ENCODE assay signal across 31 mouse cellular contexts in genomic region chr11:21162093-21162492, GRCm38 (mm10).
A peak's percentile ranks its signal among the peaks of the same experiment; 100 is the strongest.
DNase-seq lines count a peak whose midpoint lies in the region; ATAC-seq lines count a peak whose summit lies in the region.
"Had no signal": no experiment of that assay in that cellular context is flagged by ENCODE, and none has a peak within 500 bp of the region (broad histone marks: within the 10 kb centered on the region; RNA-seq: fewer than 3 reads in every experiment).

No protein-coding gene starts in this region.

- peak overlapping the region; percentile 41; the same call in 1 of the 2 replicates for H3K27ac ChIP-seq in embryonic facial prominence, embryonic 12.5 days
- no peak overlapping the region for H3K27ac ChIP-seq in embryonic facial prominence, embryonic 10.5 days (replicated peaks)
- H3K27ac ChIP-seq in neural tube, embryonic 13.5 days (replicated peaks): 0 out of 2 replicates have a peak overlapping the region, but pooled peaks have one; percentile 33
- no peak overlapping the region for H3K27ac ChIP-seq in neural tube, embryonic 15.5 days (replicated peaks)
- no peak overlapping the region for H3K27ac ChIP-seq in hindbrain, embryonic 13.5 days
- H3K27ac ChIP-seq: hindbrain, embryonic 10.5 days; kidney, embryonic 15.5 days; left cerebral cortex, adult 2 months; liver, embryonic 14.5 days; macrophage; stomach, embryonic 15.5 days had no signal

- H3K27me3 ChIP-seq in embryonic facial prominence, embryonic 12.5 days: no peaks in the 10 kb centered on the region
- no peaks in the 10 kb centered on the region for H3K27me3 ChIP-seq in embryonic facial prominence, embryonic 10.5 days (replicated peaks; ENCODE audit: low read depth, poor library complexity, severe bottlenecking)
- H3K27me3 ChIP-seq in neural tube, embryonic 13.5 days: no peaks in the 10 kb centered on the region
- no peaks in the 10 kb centered on the region for H3K27me3 ChIP-seq in neural tube, embryonic 15.5 days (replicated peaks)
- H3K27me3 ChIP-seq in hindbrain, embryonic 13.5 days: no peaks in the 10 kb centered on the region
- H3K27me3 ChIP-seq: CH12.LX; heart, embryonic 13.5 days; kidney, embryonic 15.5 days; stomach, embryonic 15.5 days had no signal

- H3K4me2 ChIP-seq in embryonic facial prominence, embryonic 12.5 days (replicated peaks): no peak overlapping the region
- H3K4me2 ChIP-seq in neural tube, embryonic 13.5 days: no peak overlapping the region
- no peak overlapping the region for H3K4me2 ChIP-seq in neural tube, embryonic 15.5 days
- H3K4me2 ChIP-seq in hindbrain, embryonic 13.5 days: no peak overlapping the region
- H3K4me2 ChIP-seq: heart, embryonic 13.5 days; kidney, embryonic 15.5 days; stomach, embryonic 15.5 days had no signal

- no peak for ATAC-seq in embryonic facial prominence, embryonic 12.5 days (ENCODE audit: insufficient number of reproducible peaks, insufficient read depth, low FRiP score, low TSS enrichment)
- ATAC-seq in neural tube, embryonic 13.5 days (ENCODE audit: low read depth): no peak
- ATAC-seq in neural tube, embryonic 15.5 days (ENCODE audit: low FRiP score): no peak
- no peak for ATAC-seq in hindbrain, embryonic 13.5 days (ENCODE audit: low FRiP score)
- ATAC-seq: activated CD4-positive, CD25-positive, alpha-beta regulatory T cell, adult 4 months; hindbrain, embryonic 16.5 days had no signal

- no peaks in the 10 kb centered on the region for H3K9me3 ChIP-seq in embryonic facial prominence, embryonic 12.5 days
- H3K9me3 ChIP-seq in embryonic facial prominence, embryonic 10.5 days: no peaks in the 10 kb centered on the region
- H3K9me3 ChIP-seq in neural tube, embryonic 13.5 days: no peaks in the 10 kb centered on the region
- no peaks in the 10 kb centered on the region for H3K9me3 ChIP-seq in neural tube, embryonic 15.5 days (replicated peaks)
- H3K9me3 ChIP-seq in hindbrain, embryonic 13.5 days: no peaks in the 10 kb centered on the region
- H3K9me3 ChIP-seq: heart, embryonic 13.5 days; hindbrain, embryonic 10.5 days; kidney, embryonic 15.5 days; stomach, embryonic 15.5 days had no signal

- no peak for DNase-seq in embryonic facial prominence, embryonic 10.5 days (ENCODE audit: low spot score)
- peak; percentile 35 for DNase-seq in layer of hippocampus, adult 11-12 months (ENCODE audit: low spot score)
- DNase-seq in layer of hippocampus, postnatal 25 days (ENCODE audit: extremely low spot score in 1 of 2, low spot score in 1 of 2): no peak
- DNase-seq: adrenal gland, adult 2 months; adrenal gland, postnatal 36 days; cerebellum, adult 8-10 months; cerebellum, postnatal 25 days; heart, postnatal 10 days; kidney, adult 18-20 months; kidney, postnatal 25 days; left cerebral cortex, postnatal 4 days; liver; lung, adult 2 months; lung, postnatal 10 days; midbrain, embryonic 14.5 days; right cerebral cortex, postnatal 14 days had no signal

- H3K36me3 ChIP-seq in embryonic facial prominence, embryonic 12.5 days: no peaks in the 10 kb centered on the region
- no peaks in the 10 kb centered on the region for H3K36me3 ChIP-seq in embryonic facial prominence, embryonic 10.5 days (replicated peaks)
- H3K36me3 ChIP-seq in neural tube, embryonic 13.5 days: no peaks in the 10 kb centered on the region
- H3K36me3 ChIP-seq in neural tube, embryonic 15.5 days: no peaks in the 10 kb centered on the region
- no peaks in the 10 kb centered on the region for H3K36me3 ChIP-seq in hindbrain, embryonic 13.5 days
- H3K36me3 ChIP-seq: heart, embryonic 13.5 days; hindbrain, embryonic 10.5 days; kidney, embryonic 15.5 days; stomach, embryonic 15.5 days had no signal

- peaks cover 11% of the 10 kb centered on the region; the same call in 1 of the 2 replicates for H3K4me1 ChIP-seq in embryonic facial prominence, embryonic 12.5 days
- H3K4me1 ChIP-seq in embryonic facial prominence, embryonic 10.5 days: peaks cover 26% of the 10 kb centered on the region
- peaks cover 11% of the 10 kb centered on the region for H3K4me1 ChIP-seq in neural tube, embryonic 13.5 days (replicated peaks)
- peaks cover 8% of the 10 kb centered on the region for H3K4me1 ChIP-seq in neural tube, embryonic 15.5 days
- H3K4me1 ChIP-seq in hindbrain, embryonic 13.5 days (replicated peaks): peaks cover 19% of the 10 kb centered on the region
- H3K4me1 ChIP-seq: stomach, embryonic 15.5 days had no signal

- no peak overlapping the region for H3K9ac ChIP-seq in embryonic facial prominence, embryonic 12.5 days
- H3K9ac ChIP-seq in neural tube, embryonic 13.5 days: no peak overlapping the region
- H3K9ac ChIP-seq in neural tube, embryonic 15.5 days (replicated peaks): no peak overlapping the region
- H3K9ac ChIP-seq in hindbrain, embryonic 13.5 days: no peak overlapping the region
- H3K9ac ChIP-seq: heart, embryonic 13.5 days; kidney, embryonic 15.5 days; liver, embryonic 14.5 days; stomach, embryonic 15.5 days had no signal

- no peak overlapping the region for H3K4me3 ChIP-seq in embryonic facial prominence, embryonic 12.5 days
- H3K4me3 ChIP-seq in embryonic facial prominence, embryonic 10.5 days: no peak overlapping the region
- no peak overlapping the region for H3K4me3 ChIP-seq in neural tube, embryonic 13.5 days
- H3K4me3 ChIP-seq in neural tube, embryonic 15.5 days (replicated peaks): no peak overlapping the region
- no peak overlapping the region for H3K4me3 ChIP-seq in hindbrain, embryonic 13.5 days
- H3K4me3 ChIP-seq: erythroblast, embryonic 14.5 days; heart, embryonic 13.5 days; hindbrain, embryonic 10.5 days; kidney, embryonic 15.5 days; left cerebral cortex, adult 2 months; stomach, embryonic 15.5 days had no signal

- 79% methylated on average over 5 of the region's 5 CpGs for WGBS in embryonic facial prominence, embryonic 12.5 days
- 80% methylated on average over 5 of the region's 5 CpGs for WGBS in embryonic facial prominence, embryonic 10.5 days
- 74% methylated on average over 5 of the region's 5 CpGs for WGBS in neural tube, embryonic 13.5 days
- 67% methylated on average over 5 of the region's 5 CpGs for WGBS in neural tube, embryonic 15.5 days
- 85% methylated on average over 5 of the region's 5 CpGs for WGBS in hindbrain, embryonic 13.5 days

Comparison
In these comparisons a context has a peak if more than half of its experiments do, and no peak if none do; other contexts are left out.
1. H3K27ac ChIP-seq: peak in embryonic facial prominence, embryonic 12.5 days (single experiment) and neural tube, embryonic 13.5 days (single experiment); none in embryonic facial prominence, embryonic 10.5 days (single experiment), neural tube, embryonic 15.5 days (single experiment) and hindbrain, embryonic 13.5 days (single experiment).